Mouse (Mus musculus) embryo, embryonic 10.5 days (tissue): ENCODE measurements around the gene Pacrg.

Experiments used
- DNase-seq: peaks from one replicate; pipeline ENCODE4 v3.0.0-alpha.2; 2015; ENCODE audit warnings: low spot score

Gene Pacrg

DNA sequence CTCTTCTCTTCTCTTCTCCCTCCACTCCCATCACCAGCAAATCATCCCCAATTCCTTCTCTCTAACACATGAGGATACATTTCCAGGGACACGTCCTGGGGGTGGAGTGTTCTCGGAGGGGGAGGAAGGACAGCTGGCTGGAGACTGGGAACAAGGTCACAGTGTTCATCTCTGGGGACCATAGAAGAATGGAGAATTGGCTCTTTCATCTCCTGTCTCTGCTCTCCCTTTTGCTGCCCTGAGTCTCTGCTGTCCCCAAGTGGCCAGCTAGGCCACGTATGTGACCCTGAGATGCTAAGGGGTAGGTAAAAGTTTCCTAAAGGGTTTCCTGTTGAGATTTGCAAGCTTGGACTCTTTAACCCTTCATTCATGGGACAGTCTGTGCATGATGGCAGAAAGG is 347.0 kb downstream of the Pacrg start:
- DNase-seq: peak; percentile 63

DNA sequence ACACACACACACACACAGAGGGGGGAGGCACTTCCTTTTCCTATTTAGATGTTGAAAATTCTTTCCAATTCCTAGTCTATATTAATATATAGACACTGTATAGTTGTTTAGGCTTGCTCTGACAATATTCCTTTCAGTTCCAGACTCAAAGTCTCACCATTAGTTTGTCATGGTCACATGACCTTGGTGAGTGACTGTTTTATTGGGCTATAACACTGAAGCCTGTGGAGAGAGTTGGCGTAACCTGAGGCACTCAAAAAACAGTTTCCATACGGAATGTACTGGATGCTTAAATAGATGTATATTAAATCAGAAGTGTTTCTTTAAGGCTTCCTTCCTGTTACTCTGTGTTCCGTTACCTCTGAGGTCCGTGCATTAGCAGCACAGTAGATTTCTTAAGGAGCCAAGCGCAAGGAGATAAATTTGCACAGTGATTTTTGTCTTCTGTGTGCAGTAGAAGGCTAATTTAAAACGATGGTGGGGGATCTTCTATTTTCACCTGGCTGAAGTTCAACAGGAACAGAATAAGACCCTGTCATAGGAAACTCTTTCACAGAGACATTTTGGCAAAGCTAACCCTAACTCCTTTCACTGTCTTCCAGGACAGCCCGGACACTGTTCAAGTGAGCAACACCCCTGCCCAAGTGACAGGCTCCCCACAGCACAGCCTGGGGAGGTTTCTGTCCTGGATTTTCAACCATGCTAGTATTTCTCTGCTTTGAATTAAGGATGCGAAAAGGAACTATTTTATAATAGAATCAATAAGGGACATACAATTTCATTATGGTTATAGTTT is 349.5 kb downstream of the Pacrg start:
- no peak for DNase-seq

DNA sequence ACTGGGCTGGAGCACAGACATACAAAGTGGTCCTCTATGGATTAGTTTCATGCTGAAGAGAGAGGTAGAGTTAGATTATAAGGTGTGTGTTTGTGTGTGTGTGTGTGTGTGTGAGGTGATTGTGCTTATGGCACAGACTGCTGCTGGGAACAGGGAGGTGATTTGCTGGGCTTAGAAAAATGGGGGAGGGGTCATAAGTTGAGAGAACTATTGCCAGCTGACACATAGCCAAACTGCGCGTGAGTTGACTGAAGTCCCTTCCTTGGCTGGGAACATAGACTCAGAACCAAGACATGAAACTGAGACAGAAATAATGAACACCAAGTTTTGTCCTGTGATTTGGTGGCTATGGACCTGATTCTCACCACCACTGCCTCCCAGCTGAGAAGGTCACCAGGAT is 351.2 kb downstream of the Pacrg start:
- no peak for DNase-seq

DNA sequence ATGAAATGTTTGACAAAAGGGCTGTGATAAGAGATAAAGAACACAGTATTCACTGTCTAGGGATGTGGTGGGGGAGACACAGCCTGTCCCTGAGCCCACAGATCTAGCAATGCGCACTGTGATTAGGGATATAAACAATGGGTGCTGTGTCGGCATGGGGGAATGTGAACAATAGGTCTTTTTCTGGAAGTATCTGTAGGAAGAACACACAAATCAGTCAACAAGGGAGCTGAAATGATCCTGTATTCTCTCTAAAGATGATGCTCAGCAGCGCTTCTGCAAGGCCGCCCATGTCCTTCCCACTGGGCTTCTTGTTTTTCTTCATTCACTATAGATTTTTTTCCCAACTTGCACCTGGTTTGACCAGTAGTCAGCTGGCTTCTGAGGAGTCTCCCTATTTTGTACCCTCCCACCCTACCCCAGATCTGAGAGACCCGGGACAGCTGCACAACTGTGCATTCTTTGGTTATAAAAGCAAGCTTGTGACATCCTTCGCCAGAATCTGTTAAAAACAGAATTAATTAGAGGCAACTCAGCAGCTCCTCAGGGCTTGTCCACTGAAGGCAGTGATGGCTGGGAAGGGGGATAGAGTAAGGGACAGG is 356.1 kb downstream of the Pacrg start:
- DNase-seq: no peak

DNA sequence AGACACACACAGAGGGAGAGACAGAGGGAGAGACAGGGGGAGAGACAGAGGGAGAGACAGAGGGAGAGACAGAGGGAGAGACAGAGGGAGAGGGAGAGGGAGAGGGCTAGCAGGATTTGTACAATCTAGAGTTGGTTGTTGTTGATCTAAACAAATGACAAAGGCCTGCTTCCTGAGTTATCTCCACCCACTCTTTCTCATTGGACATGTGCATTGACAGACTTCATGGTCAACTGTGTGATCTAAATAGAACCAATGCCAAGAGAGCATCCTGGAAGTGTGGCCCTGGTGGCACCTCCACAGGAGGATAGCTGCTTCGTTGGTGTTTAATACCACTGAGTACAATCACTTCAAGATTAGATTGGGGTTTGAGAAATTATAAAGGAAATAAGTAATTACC is 359.0 kb downstream of the Pacrg start:
- no peak for DNase-seq

DNA sequence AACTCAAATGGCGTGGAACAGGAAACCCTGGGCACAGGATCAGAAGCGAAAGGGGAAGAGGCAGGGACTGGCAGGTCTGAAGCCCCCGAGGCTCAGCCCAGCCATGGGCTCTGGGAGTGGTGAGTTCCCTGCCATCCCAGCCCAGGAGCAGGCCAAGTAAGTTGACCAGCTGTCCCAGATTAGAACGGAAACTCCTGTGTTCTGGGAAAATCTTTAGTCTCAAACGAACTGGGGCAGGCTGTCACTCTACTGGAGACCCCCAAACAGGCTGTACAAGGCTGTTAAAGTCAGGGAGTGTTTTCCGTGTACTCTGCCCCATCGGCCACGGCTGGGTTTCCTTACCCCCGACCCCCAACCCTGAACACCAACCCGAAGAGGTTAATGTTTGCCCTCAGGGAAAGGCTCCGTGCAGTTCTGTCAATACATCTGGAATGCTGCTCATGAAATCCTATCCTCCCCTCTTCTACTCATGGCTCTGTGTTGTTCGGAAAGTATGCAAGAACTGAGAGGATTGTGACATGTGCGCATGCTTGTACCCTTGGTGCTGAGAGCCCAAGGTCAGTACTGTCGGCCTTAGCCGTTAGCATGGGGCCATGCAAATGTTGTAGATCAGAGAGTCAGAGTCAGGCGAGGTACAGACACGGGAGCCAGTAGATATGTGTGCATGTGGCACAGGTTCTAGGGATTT is 360.9 kb downstream of the Pacrg start:
- DNase-seq: peak; percentile 62

DNA sequence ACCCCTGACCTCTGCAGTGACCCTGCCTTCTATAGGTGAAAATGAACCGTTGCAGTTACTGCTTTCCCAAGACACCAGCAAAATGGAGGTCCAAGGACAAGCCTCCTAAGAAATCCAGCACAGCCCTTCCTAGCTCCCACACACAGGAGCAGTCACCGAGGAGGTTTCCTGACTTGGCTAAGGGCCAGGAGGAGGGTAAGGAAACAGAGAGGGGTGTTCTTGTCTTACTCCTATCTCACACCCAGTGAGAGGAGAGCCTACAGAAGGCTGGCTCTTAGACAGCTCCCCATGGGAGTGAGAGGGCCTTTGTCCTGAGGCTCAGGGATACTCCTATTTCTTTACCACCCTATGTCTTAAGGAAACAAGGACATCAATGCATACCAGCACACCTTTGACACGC is 361.7 kb downstream of the Pacrg start:
- no peak for DNase-seq

DNA sequence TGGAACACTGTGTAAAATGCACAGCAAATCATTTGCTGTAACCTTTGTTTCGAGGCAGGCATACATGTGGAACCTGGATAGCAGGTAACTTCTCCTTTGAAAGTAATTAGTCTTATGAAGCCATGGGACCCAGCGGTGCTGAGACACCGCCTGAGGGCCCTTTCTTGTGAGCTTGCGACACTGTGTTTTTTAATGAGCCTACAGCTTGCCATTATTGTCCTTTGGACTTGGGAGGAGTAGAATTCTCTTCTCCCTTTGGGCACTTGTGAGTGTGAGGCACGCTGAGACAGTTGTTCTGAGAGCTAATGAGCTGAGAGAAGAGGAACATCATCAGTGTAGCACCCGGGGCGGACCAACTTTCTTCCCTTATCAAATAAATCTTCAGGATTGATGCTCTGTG is 363.3 kb downstream of the Pacrg start:
- DNase-seq: no peak

DNA sequence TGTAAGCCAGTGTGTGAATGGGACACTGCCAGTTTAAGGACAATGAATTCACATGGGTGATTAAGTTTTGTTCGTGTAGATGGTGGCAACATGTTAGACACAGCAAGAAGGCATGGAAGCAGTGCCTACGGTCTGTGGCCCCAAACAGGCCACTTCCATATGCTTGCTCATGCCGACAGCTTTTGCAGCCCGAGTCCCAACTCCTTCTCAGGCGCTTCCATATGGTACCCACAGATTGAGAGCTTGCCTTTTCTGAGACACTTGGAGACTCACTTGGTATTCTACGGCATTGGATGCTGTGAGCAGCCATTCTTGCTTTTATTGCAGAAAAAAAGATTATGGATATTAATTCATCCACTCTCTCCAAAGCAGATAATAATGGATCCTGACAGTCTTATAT is 365.1 kb downstream of the Pacrg start:
- DNase-seq: no peak

DNA sequence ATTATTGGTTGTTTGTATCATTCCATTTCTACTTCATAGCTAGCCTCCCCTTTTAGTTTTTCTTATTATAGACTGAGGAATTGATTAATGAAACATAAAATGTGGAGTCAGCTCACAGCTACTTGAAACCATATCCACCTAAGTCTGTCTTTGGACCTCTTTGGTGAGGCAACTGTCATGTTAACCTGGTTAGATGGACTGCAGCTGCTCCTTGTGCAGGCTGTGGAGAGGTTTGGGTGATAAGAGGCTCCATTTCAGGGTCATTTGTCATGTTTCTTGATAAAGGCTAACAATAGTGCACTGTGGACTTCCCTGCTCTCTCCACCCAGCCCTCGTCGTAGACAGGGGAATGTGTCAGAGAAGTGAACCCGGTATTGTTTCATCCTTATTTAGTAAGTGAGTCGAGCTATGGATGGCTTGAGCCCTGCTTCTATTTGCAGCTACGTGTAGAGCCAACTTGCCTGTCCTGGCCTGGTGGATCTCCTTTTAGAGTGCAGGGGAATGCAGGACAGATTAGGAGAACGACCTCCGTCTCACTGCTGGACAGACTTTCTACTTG is 366.2 kb downstream of the Pacrg start:
- DNase-seq: no peak

DNA sequence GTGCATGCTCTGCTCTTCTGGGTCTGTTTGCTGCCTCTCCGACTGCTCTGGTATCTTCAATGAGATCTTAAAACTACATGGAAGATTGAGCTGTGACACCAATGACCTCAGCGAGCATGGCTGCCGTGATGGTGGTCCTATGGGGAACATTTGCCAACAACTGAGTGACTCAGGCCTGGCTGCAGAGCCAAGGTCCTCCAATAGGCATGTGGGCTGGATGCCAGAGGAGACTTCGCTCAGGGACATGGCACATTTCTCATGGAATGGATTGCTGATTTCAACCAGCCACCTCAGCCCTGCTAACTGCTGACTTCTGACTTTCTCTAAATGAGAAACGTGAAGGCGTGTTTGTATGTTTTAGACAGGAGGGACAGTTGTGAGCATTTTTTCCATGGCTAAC is 366.9 kb downstream of the Pacrg start:
- DNase-seq: no peak

DNA sequence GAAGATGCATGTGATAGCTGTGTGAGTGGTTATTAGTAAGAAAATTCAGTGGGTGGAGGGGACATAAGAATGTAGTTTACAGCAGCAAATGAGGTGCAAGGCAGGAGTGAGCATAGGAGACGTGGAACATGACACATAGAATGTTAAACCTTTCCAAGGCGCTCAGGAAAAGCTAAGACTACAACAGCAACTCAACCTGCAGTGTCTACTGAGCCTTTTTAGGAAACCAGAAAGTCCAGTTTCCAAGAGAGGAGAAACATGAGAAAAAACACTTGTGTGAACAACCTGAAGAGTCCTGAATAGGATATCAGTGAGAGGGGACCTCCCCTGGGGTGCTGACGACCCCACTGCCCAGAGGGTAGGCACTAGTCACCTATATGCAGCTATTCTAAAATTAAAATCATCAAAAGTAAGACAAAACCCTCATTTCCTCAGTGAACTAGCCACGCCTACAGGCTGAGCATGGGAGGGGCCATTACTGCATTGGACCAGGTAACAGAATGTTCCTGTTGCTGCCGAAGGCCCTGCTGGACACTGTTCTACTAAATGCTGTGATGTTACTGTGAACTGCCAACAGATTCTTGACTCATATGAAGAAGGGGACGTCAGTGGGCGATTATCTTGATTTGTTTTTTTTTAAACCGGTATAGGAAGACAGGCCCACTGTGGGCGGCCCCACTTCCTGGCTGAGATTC is 370.1 kb downstream of the Pacrg start:
- DNase-seq: no peak

DNA sequence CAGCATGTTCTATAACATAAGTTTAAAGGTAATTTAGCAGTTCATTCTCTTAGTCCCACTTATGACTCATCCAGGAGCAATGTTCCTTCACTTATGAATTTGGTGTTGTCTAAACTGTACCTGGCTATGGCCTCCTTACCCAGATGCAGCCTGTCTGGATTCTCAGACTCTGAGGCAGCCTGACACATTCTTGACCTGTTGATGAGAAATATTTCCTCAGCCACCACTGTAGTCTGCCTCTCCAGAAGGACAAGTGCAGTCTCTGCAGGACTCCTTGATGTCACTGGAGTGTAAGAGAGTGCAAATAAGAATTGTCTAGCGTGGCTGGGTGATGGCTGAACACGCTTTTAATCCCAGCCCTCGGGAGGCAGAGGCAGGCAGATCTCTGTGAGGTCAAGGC is 373.0 kb downstream of the Pacrg start:
- no peak for DNase-seq

DNA sequence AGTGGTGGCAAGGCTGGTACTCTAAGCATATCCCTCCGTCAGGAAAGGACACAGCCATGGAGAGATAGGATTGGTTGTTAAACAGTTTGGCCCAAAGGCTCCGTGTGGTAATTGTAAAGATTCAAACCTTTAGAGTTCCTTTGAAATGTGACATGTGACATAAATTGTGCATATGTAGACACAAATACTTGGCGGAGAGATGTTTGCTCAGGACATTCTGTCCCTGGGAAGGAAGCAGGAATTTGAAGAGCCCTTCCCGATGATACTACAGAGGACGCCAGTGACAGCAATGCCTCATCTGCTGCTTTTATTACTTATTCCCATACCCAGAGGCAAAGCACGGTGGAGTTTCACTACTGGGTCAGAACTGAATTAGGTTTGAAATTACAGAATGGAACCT is 374.6 kb downstream of the Pacrg start:
- DNase-seq: no peak

DNA sequence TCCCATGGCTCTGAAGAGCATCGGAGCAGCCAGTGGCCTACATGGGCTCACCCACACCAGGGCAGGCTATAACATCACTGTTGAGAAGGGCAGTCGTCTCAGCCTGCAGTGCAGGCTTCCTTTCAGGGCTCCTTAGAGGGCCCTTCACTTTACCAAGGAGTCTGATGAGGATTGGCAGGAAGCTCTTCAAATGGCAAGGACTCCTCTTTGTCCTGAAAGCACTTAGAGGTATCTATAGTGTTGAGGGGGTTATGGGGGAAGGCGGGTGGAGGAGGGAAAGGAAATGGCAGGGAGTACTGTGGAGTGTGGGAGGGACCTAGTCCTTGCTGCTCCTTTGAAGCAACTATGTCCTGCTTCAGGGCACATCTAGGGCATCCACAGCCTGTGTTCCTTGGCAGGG is 375.4 kb downstream of the Pacrg start:
- DNase-seq: no peak

DNA sequence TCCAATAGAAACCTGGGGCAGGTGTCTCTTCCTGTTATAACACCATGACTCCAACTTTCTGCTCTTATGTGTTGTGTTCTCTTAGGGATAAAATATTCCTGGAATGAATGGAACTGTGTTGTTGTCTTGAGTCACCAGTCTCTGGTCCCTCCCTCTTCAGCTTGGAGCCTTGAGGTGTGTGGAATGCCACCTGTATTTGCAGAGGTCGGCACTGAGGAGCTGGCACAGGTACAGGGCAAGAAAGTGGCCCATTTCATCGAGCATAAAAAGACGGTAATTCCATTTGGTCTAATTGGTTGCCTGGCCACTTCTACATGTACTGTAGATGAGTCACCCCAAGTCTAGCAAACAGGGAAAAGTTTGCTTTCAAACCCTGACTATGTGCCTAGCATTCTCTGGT is 376.5 kb downstream of the Pacrg start:
- no peak for DNase-seq

DNA sequence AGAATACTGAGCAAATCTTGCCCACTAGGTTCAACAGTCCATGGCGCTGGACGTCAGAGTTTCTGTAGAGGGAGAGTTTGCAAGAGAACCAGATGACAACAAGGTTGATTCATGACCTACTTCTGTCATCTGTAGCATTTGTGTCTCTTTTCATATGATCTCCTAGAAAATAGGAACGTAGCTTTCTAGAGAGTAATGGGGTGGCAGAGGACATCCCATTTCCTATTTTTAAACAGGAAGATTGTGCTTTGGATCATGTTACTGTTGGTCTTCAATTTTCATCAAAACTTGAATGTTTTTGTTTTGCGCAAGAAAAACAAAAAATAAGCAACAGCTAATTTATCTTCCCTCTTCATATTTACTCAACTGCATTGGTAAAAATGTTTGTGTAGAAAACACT is 379.2 kb downstream of the Pacrg start:
- no peak for DNase-seq

DNA sequence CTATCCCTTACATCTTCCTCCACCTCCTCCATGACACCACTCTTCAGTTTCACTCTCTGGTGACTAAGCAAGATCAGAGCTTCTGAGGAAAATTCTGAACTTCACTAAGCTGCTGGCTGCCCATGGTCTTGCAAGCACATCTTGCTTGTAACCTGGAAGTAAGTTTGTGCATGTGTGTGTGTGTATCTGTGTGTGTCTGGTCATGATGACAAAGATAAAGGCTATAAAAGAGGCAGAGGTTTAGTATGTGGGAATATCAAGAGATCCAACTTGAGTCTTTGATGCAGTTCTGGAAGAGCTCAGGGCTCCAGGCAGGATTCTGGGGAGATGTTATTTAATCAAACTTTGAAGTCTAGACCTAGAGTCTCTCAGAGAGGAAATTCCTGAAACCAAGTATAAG is 381.4 kb downstream of the Pacrg start:
- no peak for DNase-seq

DNA sequence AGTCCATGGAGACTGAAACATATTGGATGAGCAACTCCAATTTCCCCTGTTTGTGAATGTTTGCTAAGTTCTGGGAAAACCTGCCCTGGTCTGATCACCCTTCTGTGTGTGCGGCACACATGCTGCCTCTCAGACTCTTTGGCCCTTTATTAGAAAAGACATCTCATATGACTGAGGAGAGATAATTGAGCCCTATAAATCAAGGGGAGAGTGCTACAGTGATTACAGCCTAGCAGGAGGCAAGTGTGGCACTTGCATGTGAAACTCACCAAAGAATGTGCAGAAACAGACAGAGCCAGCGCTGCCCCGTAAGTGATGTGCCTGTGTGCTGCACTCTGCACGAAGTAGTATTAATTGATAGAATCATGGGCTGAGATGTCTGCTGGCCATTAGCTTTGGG is 383.7 kb downstream of the Pacrg start:
- DNase-seq: no peak

DNA sequence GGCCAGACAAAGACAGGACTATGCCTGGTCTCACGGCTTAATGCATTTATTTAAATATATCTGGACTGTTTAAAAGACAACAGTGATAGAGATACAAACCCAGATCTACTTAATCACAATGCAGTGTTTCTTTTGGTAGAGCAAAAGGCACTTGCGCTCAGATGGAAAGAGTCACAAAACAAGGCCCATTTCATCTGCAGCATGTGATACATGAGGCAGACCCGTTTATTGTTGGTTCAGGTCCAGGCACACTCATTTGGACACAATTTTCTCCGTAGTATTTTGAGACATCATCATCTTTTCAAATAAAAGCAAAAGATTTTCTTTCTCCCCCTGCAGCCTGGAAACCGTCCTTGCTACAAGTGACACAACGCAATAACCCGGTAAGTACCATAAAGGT is 384.1 kb downstream of the Pacrg start:
- DNase-seq: no peak

DNA sequence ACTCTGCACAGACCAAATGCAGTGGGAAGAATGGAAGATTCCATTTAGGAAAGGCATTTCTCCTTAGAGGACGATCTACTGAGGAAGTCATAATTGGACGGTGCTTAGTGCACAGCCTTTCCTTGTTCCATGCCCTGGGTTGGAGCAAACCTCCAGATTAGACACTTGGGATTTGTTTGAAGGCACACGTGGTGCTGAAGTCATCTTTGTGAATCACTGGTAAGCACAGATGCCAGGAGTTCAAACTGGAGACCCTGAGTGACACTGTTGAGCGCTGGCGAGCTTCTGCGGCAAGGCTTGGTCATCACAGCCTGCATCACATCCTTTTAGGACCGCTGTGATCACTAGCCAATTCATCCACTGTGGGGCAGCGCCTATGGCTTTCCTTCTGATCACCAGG is 385.7 kb downstream of the Pacrg start:
- DNase-seq: no peak

DNA sequence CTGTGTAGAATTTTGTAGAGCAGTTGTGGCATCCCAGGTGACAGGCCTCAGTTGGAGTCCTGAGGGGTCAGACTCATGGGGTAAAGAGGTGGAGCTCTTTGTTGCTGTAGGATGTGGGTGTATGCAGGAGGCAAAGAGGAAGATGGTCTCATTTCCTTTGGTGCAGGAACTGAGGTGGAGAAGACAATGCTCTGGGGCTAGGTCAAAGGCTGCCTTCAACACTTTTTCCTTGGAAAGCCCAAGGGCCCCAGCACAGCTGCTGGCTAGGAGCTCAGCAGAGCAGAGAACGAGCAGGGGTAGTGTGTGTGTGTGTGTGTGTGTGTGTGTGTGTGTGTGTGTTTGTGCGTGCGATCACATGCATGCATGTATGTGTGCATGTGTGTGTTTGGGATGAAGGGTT is 387.3 kb downstream of the Pacrg start:
- no peak for DNase-seq
